Mouse (Mus musculus) kidney, adult 2 months (tissue): ENCODE data around the gene Rgs7bp. TPM values are rescaled to one million over a fixed set of nuclear protein-coding genes. Genes with fewer than 3 reads are reported as not detected.

Experiments used
- DNase-seq: peaks from one replicate; pipeline ENCODE4 v3.0.0; 2021
- H3K27ac ChIP-seq: fragments of 200-500 bp; 2 replicates; pipeline ENCODE4 v1.5.1; 2012; ENCODE audit warnings: low read depth, low read length, control low read depth, inconsistent platforms; ENCODE audit not compliant: insufficient read depth
- H3K27me3 ChIP-seq: fragments of 200-500 bp; replicated peaks from 2 replicates; pipeline ENCODE4 v1.6.1; 2012; ENCODE audit warnings: mild to moderate bottlenecking, moderate library complexity, low read length, inconsistent platforms; ENCODE audit not compliant: control insufficient read depth, insufficient read depth
- H3K36me3 ChIP-seq: fragments of 200-500 bp; 2 replicates; pipeline ENCODE4 v1.6.1; 2012; ENCODE audit warnings: mild to moderate bottlenecking, moderate library complexity, low read length, inconsistent platforms; ENCODE audit not compliant: control insufficient read depth, insufficient read depth
- H3K4me1 ChIP-seq: fragments of 200-500 bp; 2 replicates; pipeline ENCODE4 v1.6.1; 2011; ENCODE audit warnings: low read length; ENCODE audit not compliant: control insufficient read depth, insufficient read depth
- H3K4me3 ChIP-seq: fragments of 200-500 bp; 2 replicates; pipeline ENCODE4 v1.5.1; 2011; ENCODE audit warnings: mild to moderate bottlenecking, low read depth, low read length, control low read depth; ENCODE audit not compliant: insufficient read depth
- CTCF ChIP-seq: fragments of 200-500 bp; conservative IDR thresholded peaks from 2 replicates; pipeline ENCODE4 v1.5.1; 2011; ENCODE audit warnings: low read depth, mild to moderate bottlenecking, control low read depth, low read length, moderate library complexity, mixed read lengths; ENCODE audit not compliant: insufficient read depth, insufficient read length
- POLR2A ChIP-seq: fragments of 200-500 bp; IDR thresholded peaks from one replicate; pipeline ENCODE4 v1.6.1; 2011; ENCODE audit warnings: low read depth, low read length, control low read depth
- WGBS: fragments of 180-500 bp; shearing (Covaris S2); methylation state at CpG from one replicate; pipeline ENCODE4 v1.1.7; 2018; 5-methylcytosine and 5-hydroxymethylcytosine counted together
- polyA plus RNA-seq: library from polyadenylated mRNA; depleted of rRNA; stranded (reverse); fragments of >200 nt; gene quantifications from 2 replicates; pipeline ENCODE4 v1.2.3, GENCODE M21; 2012

Rgs7bp gene
- polyA plus RNA-seq, 1 experiment: 0.33 TPM

DNA sequence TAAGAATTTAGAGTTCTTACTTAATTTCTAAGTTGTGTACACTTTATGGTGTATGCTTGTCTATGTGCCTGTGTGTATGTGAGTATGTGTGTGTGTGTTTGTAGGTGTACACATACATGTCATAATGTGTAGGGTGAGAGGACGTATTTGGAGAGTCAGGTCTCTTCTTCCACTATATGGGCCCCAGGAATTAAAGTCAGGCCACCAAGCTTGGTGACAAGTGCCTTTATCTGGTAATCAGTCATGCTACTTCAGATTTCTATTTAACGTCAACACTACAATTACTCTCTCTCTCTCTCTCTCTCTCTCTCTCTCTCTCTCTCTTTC lies 51.9 kb downstream of the Rgs7bp start:
- no peaks in the 10 kb centered on the region for H3K4me1 ChIP-seq
- no peak for DNase-seq
- 82% methylated on average over 2 of the region's 2 CpGs for WGBS
- TF ChIP-seq CTCF: no peak
- no peak for TF ChIP-seq POLR2A
- no peak overlapping the region for H3K4me3 ChIP-seq
- H3K27ac ChIP-seq: no peak overlapping the region
- H3K27me3 ChIP-seq: no peaks in the 10 kb centered on the region; the same call in 1 of the 2 replicates
- no peaks in the 10 kb centered on the region for H3K36me3 ChIP-seq

DNA sequence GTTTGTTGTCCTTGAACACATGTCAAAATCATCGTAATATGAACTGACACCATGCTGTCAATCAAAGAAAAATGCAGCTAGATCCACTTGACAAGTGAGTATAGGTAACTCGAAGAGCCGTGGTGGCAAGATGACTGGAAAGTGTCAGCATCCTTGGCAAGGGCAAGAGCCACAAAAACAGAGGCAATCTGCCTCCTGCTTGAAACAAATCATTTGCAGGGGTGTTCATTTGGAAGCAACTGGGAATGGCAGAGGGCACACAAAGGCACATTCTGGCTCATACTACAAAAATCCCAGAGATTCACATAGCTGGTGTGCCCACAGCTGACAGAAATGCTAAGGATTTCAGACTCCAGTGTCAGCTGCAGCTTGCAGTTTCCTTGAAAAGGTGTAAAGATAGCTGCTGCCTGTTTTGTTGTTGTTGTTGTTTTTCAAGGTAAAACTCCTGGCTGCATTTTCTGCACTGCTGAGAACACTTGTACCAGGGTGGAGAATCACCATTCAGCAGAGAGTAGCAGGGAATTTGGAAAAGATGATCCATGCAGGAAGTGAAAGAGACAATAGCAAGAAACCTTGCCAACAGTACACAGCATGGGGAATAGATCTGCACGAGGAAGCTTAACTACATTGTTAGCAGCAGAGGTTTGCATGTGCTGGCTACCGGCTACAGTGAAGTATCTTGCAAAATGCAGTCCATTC lies 52.4 kb downstream of the Rgs7bp start:
- TF ChIP-seq CTCF: no peak
- TF ChIP-seq POLR2A: no peak
- Histone ChIP-seq H3K4me3 (no peak overlapping the region), H3K4me1 (no peaks in the 10 kb centered on the region), H3K27ac (no peak overlapping the region), H3K36me3 (no peaks in the 10 kb centered on the region), H3K27me3 (no peaks in the 10 kb centered on the region; the same call in 1 of the 2 replicates)
- WGBS: 74% methylated on average over 5 of the region's 5 CpGs
- DNase-seq: no peak

DNA sequence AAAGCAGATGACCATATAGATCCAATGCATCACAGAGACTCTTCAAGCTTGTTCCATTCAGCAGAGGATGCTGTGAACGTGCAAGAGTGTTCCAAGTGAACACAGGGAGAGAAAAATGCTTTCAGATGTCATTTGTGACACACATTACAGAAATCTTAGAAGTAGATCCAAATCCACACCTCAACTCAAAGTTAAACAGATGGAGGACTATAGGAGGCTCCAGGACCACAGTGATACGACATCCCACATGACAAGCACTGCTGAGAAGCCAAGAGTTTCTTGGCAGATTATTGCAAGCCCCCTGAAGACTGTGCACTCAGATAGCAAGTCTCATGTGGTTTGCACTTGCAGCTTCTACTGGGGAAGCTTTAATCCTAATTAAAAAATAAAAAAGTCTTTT lies 53.0 kb downstream of the Rgs7bp start:
- Histone ChIP-seq H3K27ac (no peak overlapping the region), H3K27me3 (no peaks in the 10 kb centered on the region; the same call in 1 of the 2 replicates), H3K4me1 (no peaks in the 10 kb centered on the region), H3K4me3 (no peak overlapping the region), H3K36me3 (no peaks in the 10 kb centered on the region)
- DNase-seq: no peak
- no peak for TF ChIP-seq POLR2A
- TF ChIP-seq CTCF: no peak
- WGBS: 68% methylated on average over 2 of the region's 2 CpGs

DNA sequence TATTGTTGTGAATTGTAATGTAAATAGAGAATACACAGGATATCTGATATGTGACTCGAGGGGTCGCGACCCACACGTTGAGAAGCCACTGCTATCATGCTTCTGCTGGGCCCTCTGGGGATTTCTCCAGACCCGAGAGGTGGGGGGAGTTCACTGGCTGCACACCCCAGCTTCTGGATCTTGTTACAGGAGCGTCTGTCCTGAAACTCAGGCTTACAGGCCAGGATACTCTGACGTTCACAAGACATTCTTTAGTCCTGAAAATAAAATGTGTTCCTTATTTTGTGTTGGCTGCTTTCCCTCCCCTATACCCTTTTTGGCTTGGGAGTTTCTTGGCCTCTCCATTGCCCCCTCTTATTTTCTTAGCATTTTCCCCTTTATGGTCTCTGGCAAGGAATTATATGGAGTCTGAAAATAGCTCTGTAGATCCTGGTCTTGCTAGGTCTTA lies 65.9 kb downstream of the Rgs7bp start:
- no peak for DNase-seq
- TF ChIP-seq CTCF: no peak
- TF ChIP-seq POLR2A: no peak
- WGBS: 50% methylated on average over 7 of the region's 7 CpGs
- H3K27ac ChIP-seq: no peak overlapping the region
- H3K27me3 ChIP-seq: no peaks in the 10 kb centered on the region
- H3K36me3 ChIP-seq: no peaks in the 10 kb centered on the region
- no peaks in the 10 kb centered on the region for H3K4me1 ChIP-seq
- H3K4me3 ChIP-seq: no peak overlapping the region

DNA sequence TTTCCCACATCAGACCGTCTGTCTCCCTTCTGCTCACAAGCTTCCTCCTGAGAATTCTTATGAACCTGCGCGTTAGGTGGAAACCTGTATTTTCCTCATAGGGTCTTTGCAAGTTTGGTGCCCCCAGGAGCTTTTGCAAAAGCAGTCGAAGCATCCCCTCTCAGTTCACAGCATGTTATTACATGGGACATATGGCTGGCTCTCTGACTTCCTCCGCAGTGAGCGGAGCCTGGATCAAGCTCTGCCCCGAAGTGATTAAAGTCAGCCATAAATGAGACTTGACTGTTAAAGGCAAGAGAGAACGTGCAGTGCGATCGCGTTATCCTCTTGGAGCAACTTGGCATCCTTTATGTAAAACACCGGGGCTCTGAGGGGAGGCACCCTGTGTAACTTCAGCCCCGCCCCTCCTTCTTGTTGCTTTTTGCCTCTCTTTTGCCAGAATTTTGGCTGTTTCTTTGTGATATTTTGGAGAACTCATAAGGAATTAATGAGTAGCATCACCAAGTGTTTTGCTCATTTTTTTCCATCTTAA lies 66.7 kb downstream of the Rgs7bp start:
- no peaks in the 10 kb centered on the region for H3K27me3 ChIP-seq
- H3K4me1 ChIP-seq: no peaks in the 10 kb centered on the region
- no peaks in the 10 kb centered on the region for H3K36me3 ChIP-seq
- WGBS: 76% methylated on average over 13 of the region's 13 CpGs
- no peak for TF ChIP-seq CTCF
- TF ChIP-seq POLR2A: no peak
- no peak for DNase-seq
- H3K27ac ChIP-seq: no peak overlapping the region
- no peak overlapping the region for H3K4me3 ChIP-seq

DNA sequence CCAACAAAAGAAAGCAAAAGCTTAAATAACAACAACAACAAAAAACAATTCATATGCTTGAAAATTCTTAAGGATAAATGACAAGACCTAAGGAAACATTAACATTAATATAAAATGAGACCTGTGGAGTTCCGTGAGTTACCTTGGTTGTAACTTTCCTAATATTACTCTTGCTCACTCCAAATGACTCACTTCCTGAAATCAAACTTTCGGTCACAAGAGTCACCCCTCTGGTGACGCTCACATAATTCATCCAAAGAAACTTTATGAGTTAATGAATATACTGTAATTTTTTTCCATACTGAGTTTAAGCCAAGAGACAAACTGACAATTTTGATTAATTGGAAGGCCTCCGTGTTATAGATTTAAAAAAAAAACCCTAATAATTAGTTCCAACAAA lies 69.0 kb downstream of the Rgs7bp start:
- no peak overlapping the region for H3K27ac ChIP-seq
- no peak overlapping the region for H3K4me3 ChIP-seq
- H3K36me3 ChIP-seq: no peaks in the 10 kb centered on the region
- DNase-seq: no peak
- TF ChIP-seq CTCF (no peak), POLR2A (no peak)
- no peaks in the 10 kb centered on the region for H3K27me3 ChIP-seq
- H3K4me1 ChIP-seq: no peaks in the 10 kb centered on the region
- 76% methylated on average over 4 of the region's 4 CpGs for WGBS

DNA sequence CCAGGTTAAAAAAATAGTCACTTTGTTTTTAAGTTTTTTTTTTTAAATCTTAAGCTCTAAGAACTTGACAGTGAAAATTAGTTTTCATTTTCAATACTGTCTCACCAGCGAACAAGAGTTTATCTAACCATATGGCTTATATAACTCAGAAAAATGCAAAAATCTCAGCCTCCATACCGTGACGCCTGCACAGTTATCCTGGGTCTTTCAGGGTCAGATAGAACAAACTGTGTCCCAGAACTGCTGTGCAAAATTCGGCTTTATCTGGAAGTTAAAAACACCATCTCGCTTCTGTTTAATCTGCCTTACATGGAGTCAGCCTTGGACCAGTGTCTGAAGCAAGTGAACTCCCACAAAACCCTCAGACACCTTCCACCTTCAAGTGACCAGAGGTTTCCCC lies 70.7 kb downstream of the Rgs7bp start:
- H3K4me3 ChIP-seq: no peak overlapping the region
- no peaks in the 10 kb centered on the region for H3K27me3 ChIP-seq
- 64% methylated on average over 5 of the region's 5 CpGs for WGBS
- no peak overlapping the region for H3K27ac ChIP-seq
- no peaks in the 10 kb centered on the region for H3K36me3 ChIP-seq
- no peaks in the 10 kb centered on the region for H3K4me1 ChIP-seq
- TF ChIP-seq CTCF (no peak), POLR2A (no peak)
- DNase-seq: no peak
